Mouse (Mus musculus) E14TG2a.4 (cell line): ENCODE results near the gene Sema6b.

Experiments
- CTCF ChIP-seq: conservative IDR thresholded peaks from 2 replicates; pipeline ENCODE4 v1.5.1; 2014; ENCODE audit warnings: low read length
- NANOG ChIP-seq: IDR thresholded peaks from 2 replicates; pipeline ENCODE4 v1.6.1; 2014; ENCODE audit warnings: borderline replicate concordance, low read length, mixed read lengths
- POU5F1 ChIP-seq: IDR thresholded peaks from 2 replicates; pipeline ENCODE4 v1.6.1; 2014; ENCODE audit warnings: low read length, borderline replicate concordance

DNA sequence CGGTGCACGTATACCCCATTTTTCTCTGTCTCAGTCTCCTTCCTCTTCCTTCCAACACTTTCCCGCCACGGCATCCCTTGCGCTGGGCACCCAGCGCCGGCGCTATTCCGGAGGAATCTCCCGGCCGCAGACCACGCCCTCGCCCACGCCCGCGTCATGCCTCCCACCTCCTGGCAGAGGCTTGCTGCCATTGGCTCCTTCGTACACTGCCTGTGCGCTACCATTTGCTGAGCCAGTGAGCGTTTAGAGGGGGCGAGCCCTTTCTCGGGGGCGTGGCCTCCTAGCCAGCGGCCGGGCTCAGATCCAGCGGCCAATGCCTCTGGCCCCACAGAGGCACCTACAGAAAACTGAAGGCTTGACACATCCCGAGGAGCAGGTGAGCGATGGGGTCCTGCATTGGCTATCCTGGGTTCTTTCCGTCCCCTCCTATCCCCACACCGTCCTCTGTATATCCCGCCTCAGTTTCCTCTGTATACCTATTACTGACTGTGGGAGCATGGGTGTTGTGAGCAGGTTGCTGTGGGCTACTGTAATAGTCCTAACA lies 22.2 kb upstream of the Sema6b start, which contains the start of gene Tnfaip8l1:
- TF ChIP-seq CTCF (no peak), NANOG (no peak), POU5F1 (no peak)
